Mouse (Mus musculus) limb, embryonic 11.5 days (tissue): ENCODE measurements at regions not wholly inside any gene's neighbourhood (a gene's known extent, or its start where the extent isn't known, plus 50 kb on each side); places are given as distances from the start of the nearest gene placed in this dataset.

Source experiments
- ATAC-seq: fragments of 200-750 bp; cut with Nextera tagmentation; 2 replicates; pipeline ENCODE4 v1.8.0; 2017; ENCODE audit warnings: low read depth; ENCODE audit not compliant: insufficient number of reproducible peaks, low FRiP score, low TSS enrichment
- DNase-seq: peaks from one replicate; pipeline ENCODE4 v3.0.0-alpha.2; 2015; ENCODE audit warnings: low spot score
- H3K27ac ChIP-seq: fragments of 300-500 bp; sonication (generic); replicated peaks from 2 replicates; pipeline ENCODE4 v1.5.1; 2014; ENCODE audit warnings: low read depth, mild to moderate bottlenecking, low read length
- H3K27me3 ChIP-seq: fragments of 300-500 bp; sonication (generic); 2 replicates; pipeline ENCODE4 v1.6.1; 2014; ENCODE audit warnings: mild to moderate bottlenecking, low read length, mixed read lengths; ENCODE audit not compliant: control insufficient read depth, insufficient read depth
- H3K36me3 ChIP-seq: fragments of 300-500 bp; sonication (generic); 2 replicates; pipeline ENCODE4 v1.6.1; 2014; ENCODE audit warnings: mild to moderate bottlenecking, low read length, moderate library complexity, mixed read lengths; ENCODE audit not compliant: control insufficient read depth, insufficient read depth
- H3K4me1 ChIP-seq: fragments of 300-500 bp; sonication (generic); 2 replicates; pipeline ENCODE4 v1.6.1; 2014; ENCODE audit warnings: low read length, mixed read lengths; ENCODE audit not compliant: control insufficient read depth, insufficient read depth
- H3K4me2 ChIP-seq: fragments of 300-500 bp; sonication (generic); 2 replicates; pipeline ENCODE4 v1.6.1; 2014; ENCODE audit warnings: low read depth, mild to moderate bottlenecking, moderate library complexity; ENCODE audit not compliant: severe bottlenecking
- H3K4me3 ChIP-seq: fragments of 300-500 bp; sonication (generic); 2 replicates; pipeline ENCODE4 v1.5.1; 2014; ENCODE audit warnings: low read depth, low read length
- H3K9ac ChIP-seq: fragments of 300-500 bp; sonication (generic); 2 replicates; pipeline ENCODE4 v1.6.1; 2014; ENCODE audit warnings: mild to moderate bottlenecking, low read length
- H3K9me3 ChIP-seq: fragments of 300-500 bp; sonication (generic); 2 replicates; pipeline ENCODE4 v1.6.1; 2016; ENCODE audit warnings: low read length; ENCODE audit not compliant: control insufficient read depth
- WGBS: fragments of 180-500 bp; shearing (Covaris S2); extraction: QIAGEN DNeasy Blood & Tissue Kit; methylation state at CpG from one replicate; pipeline ENCODE4 v1.1.7; 2014; 5-methylcytosine and 5-hydroxymethylcytosine counted together

- Histone ChIP-seq H3K36me3 (no peaks in the 10 kb centered on the region), H3K4me1 (no peaks in the 10 kb centered on the region), H3K9me3 (no peaks in the 10 kb centered on the region), H3K27ac (no peak overlapping the region), H3K9ac (no peak overlapping the region), H3K27me3 (no peaks in the 10 kb centered on the region), H3K4me2 (no peak overlapping the region), H3K4me3 (no peak overlapping the region)
- 88% methylated on average over 3 of the region's 3 CpGs for WGBS
- ATAC-seq (no peak), DNase-seq (no peak)
These were observed 190.1 kb downstream of the Emp1 start for GRCm38 (mm10) chr6:135552396-135552795.

- H3K9me3 ChIP-seq, result no peaks in the 10 kb centered on the region
- DNase-seq (peak; percentile 22), ATAC-seq (0 out of 2 replicates have a peak, but pooled peaks have one; percentile 21)
- no peaks in the 10 kb centered on the region for H3K27me3 ChIP-seq
- no peak overlapping the region for H3K27ac ChIP-seq
- no peak overlapping the region for H3K9ac ChIP-seq
- H3K36me3 ChIP-seq, result no peaks in the 10 kb centered on the region
- peaks cover 3% of the 10 kb centered on the region; the same call in 1 of the 2 replicates for H3K4me1 ChIP-seq
- WGBS, result 80% methylated on average over 5 of the region's 5 CpGs
- H3K4me3 ChIP-seq, result no peak overlapping the region
- H3K4me2 ChIP-seq, result no peak overlapping the region
These were observed 197.2 kb downstream of the Emp1 start for GRCm38 (mm10) chr6:135559501-135559907.

GRCm38 (mm10) chr6:135562267-135562666, 199.9 kb downstream of the Emp1 start:
- H3K9ac ChIP-seq, result no peak overlapping the region
- H3K9me3 ChIP-seq, result no peaks in the 10 kb centered on the region
- H3K4me1 ChIP-seq, result peaks cover 3% of the 10 kb centered on the region; the same call in 1 of the 2 replicates
- no peaks in the 10 kb centered on the region for H3K36me3 ChIP-seq
- WGBS, result 93% methylated on average over 2 of the region's 2 CpGs
- DNase-seq, result no peak
- no peak overlapping the region for H3K27ac ChIP-seq
- ATAC-seq, result no peak
- no peak overlapping the region for H3K4me2 ChIP-seq
- H3K27me3 ChIP-seq, result no peaks in the 10 kb centered on the region
- no peak overlapping the region for H3K4me3 ChIP-seq

- Histone ChIP-seq H3K27me3 (no peaks in the 10 kb centered on the region), H3K9me3 (no peaks in the 10 kb centered on the region), H3K4me2 (no peak overlapping the region), H3K27ac (no peak overlapping the region), H3K9ac (no peak overlapping the region), H3K4me1 (peaks cover 3% of the 10 kb centered on the region; the same call in 1 of the 2 replicates), H3K36me3 (no peaks in the 10 kb centered on the region), H3K4me3 (no peak overlapping the region)
- no peak for ATAC-seq
- DNase-seq, result no peak
These were observed 201.4 kb downstream of the Emp1 start for GRCm38 (mm10) chr6:135563766-135564165.

- Histone ChIP-seq H3K4me1 (no peaks in the 10 kb centered on the region), H3K9me3 (no peaks in the 10 kb centered on the region), H3K4me3 (no peak overlapping the region), H3K4me2 (no peak overlapping the region), H3K9ac (no peak overlapping the region), H3K27ac (no peak overlapping the region), H3K27me3 (no peaks in the 10 kb centered on the region), H3K36me3 (no peaks in the 10 kb centered on the region)
- 57% methylated on average over 1 of the region's 1 CpGs for WGBS
- DNase-seq, result no peak
- no peak for ATAC-seq
These were observed 206.7 kb downstream of the Emp1 start for GRCm38 (mm10) chr6:135569086-135569485.

- 82% methylated on average over 2 of the region's 2 CpGs for WGBS
These were observed 212.9 kb downstream of the Emp1 start for GRCm38 (mm10) chr6:135575294-135575693.

GRCm38 (mm10) chr6:135578728-135579127, 216.4 kb downstream of the Emp1 start:
- WGBS, result 91% methylated on average over 8 of the region's 8 CpGs
- H3K4me1 ChIP-seq, result no peaks in the 10 kb centered on the region
- H3K27ac ChIP-seq, result no peak overlapping the region
- H3K9ac ChIP-seq, result no peak overlapping the region
- no peak overlapping the region for H3K4me3 ChIP-seq
- no peaks in the 10 kb centered on the region for H3K27me3 ChIP-seq
- no peaks in the 10 kb centered on the region for H3K36me3 ChIP-seq
- no peak for ATAC-seq
- DNase-seq, result no peak
- no peaks in the 10 kb centered on the region for H3K9me3 ChIP-seq
- H3K4me2 ChIP-seq, result no peak overlapping the region

More at GRCm38 (mm10) chr6:135575294-135575693, 212.9 kb downstream of the Emp1 start:
- ATAC-seq (no peak), DNase-seq (no peak)
- no peak overlapping the region for H3K9ac ChIP-seq
- H3K27ac ChIP-seq, result no peak overlapping the region
- no peaks in the 10 kb centered on the region for H3K27me3 ChIP-seq
- H3K9me3 ChIP-seq, result no peaks in the 10 kb centered on the region
- H3K4me2 ChIP-seq, result no peak overlapping the region
- no peak overlapping the region for H3K4me3 ChIP-seq
- H3K4me1 ChIP-seq, result no peaks in the 10 kb centered on the region
- H3K36me3 ChIP-seq, result no peaks in the 10 kb centered on the region

- Histone ChIP-seq H3K9ac (no peak overlapping the region), H3K36me3 (no peaks in the 10 kb centered on the region), H3K4me1 (no peaks in the 10 kb centered on the region), H3K4me3 (no peak overlapping the region), H3K27me3 (no peaks in the 10 kb centered on the region), H3K9me3 (no peaks in the 10 kb centered on the region), H3K4me2 (no peak overlapping the region), H3K27ac (no peak overlapping the region)
- no peak for ATAC-seq
- 55% methylated on average over 2 of the region's 2 CpGs for WGBS
- no peak for DNase-seq
These were observed 220.2 kb downstream of the Emp1 start for GRCm38 (mm10) chr6:135582567-135582966.

GRCm38 (mm10) chr6:135584782-135585181, 222.4 kb downstream of the Emp1 start:
- 81% methylated on average over 2 of the region's 2 CpGs for WGBS
- ATAC-seq (0 out of 2 replicates have a peak, but pooled peaks have one; percentile 17), DNase-seq (no peak)
- H3K27me3 ChIP-seq, result no peaks in the 10 kb centered on the region
- H3K9me3 ChIP-seq, result no peaks in the 10 kb centered on the region
- no peak overlapping the region for H3K27ac ChIP-seq
- no peak overlapping the region for H3K4me3 ChIP-seq
- H3K4me1 ChIP-seq, result no peaks in the 10 kb centered on the region
- no peaks in the 10 kb centered on the region for H3K36me3 ChIP-seq
- no peak overlapping the region for H3K9ac ChIP-seq
- no peak overlapping the region for H3K4me2 ChIP-seq
